Mouse (Mus musculus) spleen, postnatal 36 days (tissue): ENCODE results near the gene Rab7.

Experiments
- DNase-seq, 2 experiments: peaks; one replicate each; pipeline ENCODE4 v3.0.0; 2022; ENCODE audit warnings: low spot score in 2 of 2, mixed read lengths in 1 of 2

Rab7 gene

GRCm38 (mm10) chr6:88044577-88045405 is at the start of gene Rab7:
Gene Rab7, minus strand, starts transcription at chr6:88045270.
- DNase-seq: peak; percentile 97

GRCm38 (mm10) chr6:88088971-88089370 is 43.9 kb upstream of the Rab7 start:
- no peak for DNase-seq

GRCm38 (mm10) chr6:88084278-88085151 is 39.4 kb upstream of the Rab7 start, which contains the start of gene Rpn1:
Gene Rpn1, plus strand, starts transcription at chr6:88084482.
- DNase-seq: peak; percentile 96 to 97

GRCm38 (mm10) chr6:88083672-88084071 is 38.6 kb upstream of the Rab7 start:
- no peak for DNase-seq

- no peak for DNase-seq
Observed at GRCm38 (mm10) chr6:88083095-88083494, 38.0 kb upstream of the Rab7 start.

- DNase-seq: no peak
Observed at GRCm38 (mm10) chr6:88075960-88076517, 31.0 kb upstream of the Rab7 start.

- peak; percentile 89 to 93 for DNase-seq
Observed at GRCm38 (mm10) chr6:88074752-88075554, 29.9 kb upstream of the Rab7 start.

- DNase-seq: no peak
Observed at GRCm38 (mm10) chr6:88071216-88071615, 26.1 kb upstream of the Rab7 start.

GRCm38 (mm10) chr6:88070468-88070867 is 25.4 kb upstream of the Rab7 start:
- DNase-seq: no peak

- peak; percentile 31 to 49 for DNase-seq
Observed at GRCm38 (mm10) chr6:88068739-88069138, 23.7 kb upstream of the Rab7 start.

- no peak for DNase-seq
Observed at GRCm38 (mm10) chr6:88067722-88068121, 22.7 kb upstream of the Rab7 start.

- no peak for DNase-seq
Observed at GRCm38 (mm10) chr6:88065968-88066367, 20.9 kb upstream of the Rab7 start.

GRCm38 (mm10) chr6:88065116-88065515 is 20.0 kb upstream of the Rab7 start:
- DNase-seq: peak; percentile 26 to 31

GRCm38 (mm10) chr6:88064072-88064642 is 19.1 kb upstream of the Rab7 start:
- DNase-seq: no peak

- DNase-seq: no peak
Observed at GRCm38 (mm10) chr6:88062398-88062797, 17.3 kb upstream of the Rab7 start.

- no peak for DNase-seq
Observed at GRCm38 (mm10) chr6:88061406-88061805, 16.3 kb upstream of the Rab7 start.

GRCm38 (mm10) chr6:88060602-88061001 is 15.5 kb upstream of the Rab7 start:
- peak in 1 of 2 experiments; percentile 23 for DNase-seq

GRCm38 (mm10) chr6:88059903-88060302 is 14.8 kb upstream of the Rab7 start:
- no peak for DNase-seq

GRCm38 (mm10) chr6:88056866-88057265 is 11.8 kb upstream of the Rab7 start:
- no peak for DNase-seq

- no peak for DNase-seq
Observed at GRCm38 (mm10) chr6:88055663-88056062, 10.6 kb upstream of the Rab7 start.
